Mouse (Mus musculus) layer of hippocampus, postnatal 14 days (tissue): ENCODE measurements around the gene Gm39653. TPM values are rescaled to one million over a fixed set of nuclear protein-coding genes. Genes with fewer than 3 reads are reported as not detected.
"Not testable (repeated sequence)": the region's sequence is repeated elsewhere in the genome, so short reads cannot be mapped to it uniquely, and the experiment has no call there.

Source experiments
- DNase-seq, 2 experiments: peaks; one replicate each; pipeline ENCODE4 v3.0.0; 2021 to 2022; ENCODE audit warnings: low spot score in 2 of 2, mixed read lengths in 1 of 2
- long read RNA-seq, 2 experiments: library from polyadenylated mRNA; stranded (forward); transcript quantifications; one replicate each; pipeline ENCODE4 v2.0.0; 2021
- total RNA-seq, 2 experiments: library from RNA; stranded (reverse); gene quantifications; 2 replicates each; pipeline ENCODE4 v1.2.3; 2021

Gm39653 gene
- total RNA-seq = not detected
- long read RNA-seq, experiment 1 = 0 reads
- long read RNA-seq, experiment 2 = 0 reads

DNA sequence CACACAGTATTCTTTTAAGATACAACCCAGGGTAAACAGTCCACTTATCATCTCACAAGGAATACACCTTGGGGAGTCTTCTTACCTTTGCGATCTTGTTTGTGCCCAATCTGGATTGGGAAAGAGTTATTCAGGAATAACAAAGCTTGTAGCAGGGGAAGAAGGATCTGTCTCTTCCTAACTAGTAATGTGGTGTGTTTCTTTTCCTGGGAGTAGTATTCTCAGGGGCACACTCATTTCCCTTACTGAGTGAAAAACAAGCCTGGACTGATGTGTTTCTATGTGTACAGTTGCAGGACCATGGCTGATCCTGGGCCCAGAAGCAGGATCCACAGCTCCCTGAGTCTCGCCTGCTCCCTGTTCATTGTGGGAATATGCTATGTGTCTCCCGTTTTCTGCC is at the start of gene Gm39653:
Gene Gm39653 (plus strand): TSS at position 301 of the 400 bp plus-strand sequence.
- no peak for DNase-seq

DNA sequence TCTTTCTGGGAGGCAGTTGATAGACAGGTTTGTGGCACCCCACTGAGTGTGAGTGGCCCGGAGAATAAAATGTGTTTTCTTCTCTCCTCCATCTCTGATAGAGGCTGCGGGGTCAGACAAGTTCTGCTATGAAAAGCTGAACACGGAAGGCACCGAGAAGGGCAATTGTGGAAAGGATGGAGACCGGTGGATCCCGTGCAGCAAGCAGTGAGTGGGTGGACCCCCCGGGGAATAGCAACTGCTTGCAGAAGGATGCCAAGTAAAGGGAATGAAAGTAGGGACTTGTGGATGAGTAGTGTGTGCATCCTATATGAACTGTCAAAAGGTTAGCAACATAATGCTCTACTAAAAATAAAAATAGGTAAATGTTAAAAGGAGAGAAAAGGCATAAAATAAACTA is 49.3 kb upstream of the Gm39653 start:
- DNase-seq = no peak

DNA sequence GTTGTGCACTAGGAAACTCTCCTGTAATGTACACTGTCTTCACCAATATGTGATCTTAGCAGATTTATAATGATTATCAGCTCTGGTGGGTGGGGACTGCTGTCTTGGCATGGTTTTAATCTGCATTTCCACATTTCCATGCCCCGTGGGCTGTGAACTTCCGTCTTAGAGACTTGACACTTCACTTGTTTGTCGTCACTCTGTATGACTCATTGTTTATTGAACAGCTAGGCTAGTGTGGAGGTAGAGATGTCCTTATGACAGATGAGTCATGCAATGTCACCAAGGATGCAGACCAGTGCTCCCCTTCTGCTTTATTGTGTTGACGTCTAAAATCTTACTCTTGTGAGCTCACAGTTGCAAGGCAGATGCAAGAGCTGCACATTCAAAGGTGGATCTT is 48.7 kb upstream of the Gm39653 start:
- DNase-seq = no peak

DNA sequence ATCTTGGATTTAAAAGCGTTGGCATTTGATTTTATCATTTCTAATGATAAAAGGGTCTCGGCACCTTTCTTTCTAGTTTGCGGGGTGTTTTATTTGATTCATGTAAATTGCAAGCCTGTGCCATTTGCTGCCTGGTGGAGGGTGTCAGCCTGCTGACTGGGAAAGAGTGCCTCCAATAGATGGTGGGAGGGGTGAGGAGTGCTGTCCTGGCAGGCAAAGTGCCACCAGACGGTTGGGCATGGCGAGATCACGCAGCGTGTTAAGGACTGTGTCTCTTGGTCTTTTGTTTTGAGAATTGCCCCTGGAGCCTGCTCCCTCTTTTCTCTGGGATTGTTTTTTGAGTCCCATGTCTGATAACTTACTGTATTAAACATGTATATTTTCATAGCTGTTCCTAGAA is 43.5 kb upstream of the Gm39653 start:
- DNase-seq = peak in 1 of 2 experiments; percentile 30

DNA sequence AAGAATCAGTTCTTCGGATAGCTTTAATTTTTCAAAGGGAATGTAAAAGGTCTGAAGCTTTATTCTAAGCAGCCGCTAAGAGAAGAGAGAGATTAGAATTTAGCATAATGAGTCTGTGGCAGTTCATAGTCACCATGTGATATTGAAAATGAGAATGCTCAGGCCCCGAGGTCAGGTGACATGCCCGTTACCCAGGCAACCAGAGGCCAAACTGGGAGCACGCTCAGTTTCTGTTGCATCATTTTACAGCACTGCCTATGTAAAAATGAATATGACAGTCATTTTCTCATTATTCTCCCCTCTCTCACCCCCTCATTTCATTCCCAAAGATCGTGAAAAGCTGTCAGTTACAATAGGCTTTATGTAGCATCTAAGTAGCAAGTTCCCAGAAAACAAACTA is 42.3 kb upstream of the Gm39653 start:
- no peak for DNase-seq

DNA sequence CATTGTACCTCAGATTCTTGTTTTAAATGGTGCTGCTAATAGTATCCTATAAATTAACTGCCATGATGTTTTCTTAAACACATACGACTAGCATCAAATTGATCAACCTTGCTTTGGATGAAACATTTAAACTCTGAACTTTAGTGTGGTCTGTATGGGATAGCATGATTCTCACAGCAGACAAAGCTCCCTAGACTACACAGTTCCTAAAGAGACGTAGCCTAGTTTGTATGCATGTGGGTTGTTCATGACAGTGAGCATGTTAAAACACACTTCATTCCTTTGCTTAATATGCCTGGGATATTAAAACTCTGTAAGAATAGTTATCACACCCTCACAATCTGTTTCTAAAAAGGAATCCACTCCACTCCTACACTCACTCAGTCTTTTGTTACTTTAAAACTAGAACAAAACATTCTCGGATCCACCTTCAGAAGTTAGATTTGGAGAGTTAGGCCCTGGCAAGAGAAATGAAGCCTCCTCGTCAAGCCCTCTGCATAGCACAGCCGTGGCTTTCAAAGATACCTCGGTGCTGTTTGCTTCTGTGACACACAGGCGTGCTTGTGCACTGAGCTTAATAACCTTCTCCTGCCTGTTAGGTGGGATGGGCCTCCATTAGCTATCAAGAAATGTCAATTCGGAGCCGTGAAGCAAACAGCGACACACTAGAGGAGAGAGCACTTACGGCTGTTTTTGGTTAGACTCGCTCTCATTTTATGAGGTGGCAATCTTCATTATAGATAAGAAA is 41.7 kb upstream of the Gm39653 start:
- no peak for DNase-seq

DNA sequence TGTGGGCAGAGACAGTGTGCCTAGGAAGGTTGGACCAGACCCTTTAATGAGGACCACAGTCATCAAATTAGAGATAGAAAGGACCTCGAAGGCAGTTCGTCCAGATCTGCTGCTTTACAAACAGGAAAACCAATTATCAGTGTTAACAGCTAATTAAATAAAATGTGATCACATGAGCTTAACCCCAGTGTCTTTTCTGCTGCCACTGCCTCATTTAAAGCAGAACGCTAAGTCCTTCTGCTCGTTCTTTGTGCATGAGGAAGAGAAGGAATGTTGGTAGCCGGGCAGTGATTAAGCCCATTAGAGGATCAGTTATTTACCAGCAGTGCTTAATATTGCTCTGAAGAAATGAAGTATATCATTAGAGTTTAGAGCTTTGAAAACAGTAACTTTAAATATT is 39.0 kb upstream of the Gm39653 start:
- no peak for DNase-seq

DNA sequence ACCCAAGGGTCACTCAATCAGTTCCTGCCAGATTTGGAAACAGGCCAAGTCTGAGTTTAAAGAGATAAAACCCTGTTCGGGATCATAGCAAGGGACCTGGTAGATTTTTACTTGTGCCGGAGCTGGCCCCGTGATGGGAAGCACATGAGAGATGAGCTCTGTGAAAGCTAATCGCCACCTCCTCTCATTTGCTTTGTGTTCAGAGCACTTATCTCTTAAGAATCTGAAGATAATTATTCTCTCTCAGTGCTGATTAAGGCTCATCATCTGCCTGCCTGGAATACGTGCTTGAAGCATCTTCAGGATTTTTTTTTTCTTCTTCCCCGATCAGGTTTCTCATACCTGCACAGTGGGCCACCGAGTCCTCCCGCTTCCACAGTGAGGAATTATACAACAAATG is 36.6 kb upstream of the Gm39653 start:
- no peak for DNase-seq

DNA sequence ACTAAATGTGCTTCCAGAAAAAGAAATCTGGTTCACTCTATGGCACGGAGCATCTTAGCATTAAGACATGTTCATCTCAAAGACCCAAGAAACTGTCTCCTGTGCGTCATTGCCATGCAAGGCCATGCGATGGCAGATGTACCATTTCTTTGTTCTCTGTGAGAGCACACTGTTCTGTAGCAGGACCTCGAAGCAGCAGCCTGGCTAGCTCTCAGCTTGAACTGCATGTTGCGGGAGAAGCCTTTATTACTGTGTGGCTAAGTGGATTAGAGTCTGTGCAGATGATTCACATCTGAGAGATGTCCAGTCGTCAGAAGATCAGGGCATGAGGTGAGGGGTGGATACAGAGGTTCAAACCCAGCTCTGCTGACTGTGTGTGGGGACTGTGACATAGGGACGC is 28.9 kb upstream of the Gm39653 start:
- DNase-seq = no peak

DNA sequence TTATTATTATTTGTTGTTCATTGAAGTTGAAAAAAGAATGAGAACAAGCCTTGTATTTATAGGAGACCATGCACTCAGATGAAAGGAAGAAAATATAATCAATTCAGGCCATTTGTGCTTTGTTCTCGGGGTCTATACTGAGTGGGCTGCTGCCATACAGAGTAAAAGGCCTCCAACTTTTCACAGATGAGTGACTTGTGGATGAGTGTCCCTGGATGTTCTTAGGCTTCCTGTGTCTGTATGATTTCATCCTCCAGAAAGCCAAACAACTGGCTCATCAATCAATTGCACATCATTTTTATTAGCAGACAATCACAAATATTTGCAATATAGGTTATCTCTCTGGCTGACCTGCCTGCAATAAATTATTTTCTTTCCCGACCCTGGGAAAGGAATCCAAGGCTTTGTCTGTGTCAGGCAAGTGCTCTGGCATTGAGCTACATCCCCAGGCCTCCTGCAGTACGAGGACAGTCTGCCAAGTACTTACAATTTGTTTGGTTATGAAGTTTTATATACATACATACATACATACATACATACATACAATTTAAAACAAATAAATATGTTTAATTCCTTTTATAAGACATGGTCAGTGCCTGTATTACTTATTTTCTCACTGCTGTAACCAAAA is 11.8 kb upstream of the Gm39653 start:
- no peak for DNase-seq

DNA sequence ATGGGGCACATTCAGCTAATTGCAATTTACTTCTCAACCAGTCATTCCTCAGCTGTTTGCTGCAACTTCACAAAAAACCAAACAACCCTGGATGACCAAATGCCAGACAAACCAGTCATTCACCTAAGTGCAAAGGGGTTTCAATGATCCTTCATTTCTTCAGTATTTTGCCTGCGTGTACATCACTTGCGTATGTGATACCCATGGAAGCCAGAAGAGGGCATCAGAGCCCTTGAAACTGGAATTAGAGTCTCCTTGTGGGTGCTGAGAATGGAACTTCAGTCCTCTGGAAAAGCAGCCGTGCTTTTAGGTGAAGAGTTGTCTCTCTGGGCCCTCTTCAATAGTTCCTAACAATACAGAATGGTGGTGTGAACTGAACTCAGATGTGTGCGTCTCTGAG is 6.2 kb upstream of the Gm39653 start:
- DNase-seq = no peak

DNA sequence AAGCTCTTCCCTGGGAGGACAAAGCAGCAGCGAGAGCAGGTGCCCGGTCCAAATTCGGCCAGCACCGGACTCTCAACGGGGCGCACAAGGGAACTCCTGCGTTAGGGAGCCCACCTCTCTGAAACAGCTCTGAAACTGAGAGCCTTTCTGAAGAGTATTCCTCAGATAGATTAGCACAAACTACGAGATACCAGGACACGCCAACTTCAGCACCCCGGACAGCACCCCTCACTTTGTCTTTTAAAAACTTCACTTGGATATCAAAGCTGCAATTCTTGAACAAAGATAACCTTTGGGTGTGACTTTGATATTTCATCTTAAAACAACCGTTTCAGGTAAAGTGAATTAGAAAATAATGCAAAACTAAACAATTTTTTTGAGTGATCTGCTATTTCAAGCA is 1.2 kb upstream of the Gm39653 start:
- no peak for DNase-seq

DNA sequence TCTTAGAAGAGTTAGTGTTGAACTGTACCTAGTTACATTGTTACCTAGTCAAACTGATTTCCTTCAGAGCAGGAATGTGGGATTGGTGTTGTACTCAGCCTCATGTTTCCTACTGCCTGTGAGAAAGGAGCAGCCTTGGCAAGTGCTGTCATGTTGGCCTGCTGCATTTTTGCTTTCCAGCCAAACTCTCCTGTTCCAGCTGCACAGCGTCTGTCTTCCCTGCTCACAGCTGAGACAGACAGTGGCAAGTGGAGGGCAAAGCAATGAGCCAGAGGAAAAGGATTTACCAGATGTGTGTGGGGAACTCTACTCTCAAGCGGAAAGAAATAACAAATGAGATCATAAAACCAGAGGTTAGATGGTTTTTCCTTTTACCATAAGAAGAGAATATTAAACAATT is 12.4 kb downstream of the Gm39653 start:
- no peak for DNase-seq

DNA sequence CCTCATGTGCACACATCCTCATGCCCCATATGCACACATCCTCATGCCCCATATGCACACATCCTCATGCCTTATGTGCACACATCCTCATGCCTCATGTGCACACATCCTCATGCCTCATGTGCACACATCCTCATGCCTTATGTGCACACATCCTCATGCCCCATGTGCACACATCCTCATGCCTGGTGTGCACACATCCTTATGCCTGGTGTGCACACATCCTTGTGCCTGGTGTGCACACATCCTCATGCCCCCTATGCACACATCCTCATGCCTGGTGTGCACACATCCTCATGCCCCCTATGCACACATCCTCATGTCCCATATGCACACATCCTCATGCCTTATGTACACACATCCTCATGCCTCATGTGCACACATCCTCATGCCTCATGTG is 14.6 kb downstream of the Gm39653 start:
- DNase-seq = not testable (repeated sequence)

DNA sequence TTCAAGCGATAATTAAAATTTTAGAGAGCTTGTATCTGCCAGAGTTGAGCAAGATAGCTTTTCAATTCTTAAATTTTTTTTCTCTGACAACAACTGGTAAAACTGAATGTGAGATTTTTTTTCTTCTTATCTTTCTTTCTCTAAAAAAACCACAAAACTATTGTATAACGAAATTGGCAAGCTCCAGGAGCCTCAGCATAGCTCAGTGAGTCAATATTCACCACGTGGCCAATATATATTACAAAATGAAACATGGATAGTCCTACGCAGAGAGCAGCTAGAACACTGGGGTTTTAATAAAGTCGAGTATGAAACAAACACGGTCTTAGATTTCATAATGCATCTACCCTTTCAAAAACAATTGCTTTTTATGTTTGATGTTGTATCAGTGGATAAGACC is 24.2 kb downstream of the Gm39653 start:
- no peak for DNase-seq

DNA sequence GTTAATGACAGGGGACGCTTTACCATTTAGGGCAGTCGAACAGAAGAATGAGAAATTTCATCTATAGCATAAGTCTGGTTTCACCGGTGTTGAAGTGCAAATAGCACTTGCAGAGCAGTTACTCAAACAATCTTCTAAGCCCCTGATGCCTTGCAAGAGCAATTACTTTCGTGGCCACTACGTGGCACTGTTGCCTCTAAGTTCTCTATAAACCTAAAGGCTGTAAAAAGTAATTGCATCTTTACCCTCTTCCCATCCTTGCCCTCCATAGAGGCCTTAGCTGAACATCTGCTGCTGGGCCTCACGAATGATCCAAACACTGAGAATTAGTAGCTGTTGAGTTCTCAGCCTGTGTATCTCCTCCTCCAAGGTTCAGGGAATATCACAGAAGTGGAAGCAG is 42.2 kb downstream of the Gm39653 start:
- DNase-seq = peak; percentile 56 to 59

DNA sequence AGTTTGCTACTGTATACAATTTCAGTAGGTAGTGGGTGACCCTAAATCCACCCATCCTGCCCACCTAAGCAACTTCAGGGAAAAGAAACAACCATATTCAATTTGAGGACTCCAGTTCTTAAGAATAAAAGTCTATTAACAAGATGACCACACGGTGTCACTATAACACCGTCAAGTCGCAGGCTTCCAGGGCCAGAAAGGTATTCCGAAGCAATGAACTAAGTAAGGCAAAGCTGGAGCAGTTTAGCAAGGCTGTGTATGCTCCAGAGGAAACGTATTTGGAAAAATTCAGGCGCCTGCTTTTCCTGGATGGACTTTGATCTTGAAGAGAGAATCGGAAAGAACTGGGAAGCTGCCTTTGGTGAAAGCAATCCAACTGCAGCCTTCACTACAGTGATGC is 43.8 kb downstream of the Gm39653 start:
- peak; percentile 21 to 64 for DNase-seq

DNA sequence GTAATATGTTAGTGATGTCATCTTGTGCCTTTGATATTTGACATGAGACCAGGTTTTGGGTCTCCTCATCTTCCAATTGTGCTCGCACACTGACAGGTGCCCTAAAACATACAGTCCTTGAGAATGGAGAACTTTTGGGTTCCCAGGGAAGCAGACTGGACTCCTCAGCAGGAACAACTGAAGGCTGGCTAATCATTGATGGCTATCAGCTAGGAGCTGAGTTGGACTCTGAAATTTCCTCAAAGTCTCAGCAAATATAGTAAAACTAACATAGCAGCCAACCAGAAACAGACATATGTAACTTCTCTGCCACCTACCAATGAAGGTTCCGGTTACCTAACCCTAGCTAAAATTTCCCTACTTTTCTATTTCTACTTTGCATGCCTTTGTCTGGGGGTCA is 50.3 kb downstream of the Gm39653 start:
- DNase-seq = no peak

DNA sequence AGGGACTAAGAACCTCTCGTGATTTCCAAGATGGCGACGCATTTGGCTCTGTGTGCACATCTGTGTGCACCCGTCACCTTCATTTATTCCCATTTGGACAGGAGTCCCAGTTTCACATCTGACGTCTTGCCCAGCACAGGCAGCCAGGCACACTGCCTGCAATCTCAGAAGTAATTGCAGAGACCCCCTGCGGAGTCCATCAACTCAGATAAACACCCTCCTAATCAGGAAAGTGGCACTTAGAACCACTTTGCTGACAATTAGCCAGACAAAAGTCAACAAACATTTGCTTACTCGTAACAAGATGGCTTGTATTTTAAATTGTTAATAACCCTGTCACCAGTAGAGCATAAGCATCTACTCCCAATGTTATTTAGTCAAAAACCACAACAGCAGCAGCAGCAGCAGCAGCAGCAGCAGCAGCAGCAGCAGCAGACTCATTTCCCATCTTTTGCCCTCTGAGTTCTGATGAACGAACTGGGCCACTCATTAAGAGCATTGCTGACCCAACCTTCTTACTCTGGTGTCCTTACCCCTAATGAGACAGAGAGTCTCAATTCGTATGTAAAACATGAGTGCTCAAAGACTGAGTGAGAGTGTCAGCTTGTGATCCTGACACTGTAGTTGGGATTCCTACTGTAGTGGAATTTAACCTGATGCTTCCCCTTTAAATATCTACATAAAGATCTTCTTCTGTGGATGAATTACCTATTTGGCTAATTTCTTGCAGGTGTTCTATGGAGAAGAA is 51.6 kb downstream of the Gm39653 start:
- no peak for DNase-seq

DNA sequence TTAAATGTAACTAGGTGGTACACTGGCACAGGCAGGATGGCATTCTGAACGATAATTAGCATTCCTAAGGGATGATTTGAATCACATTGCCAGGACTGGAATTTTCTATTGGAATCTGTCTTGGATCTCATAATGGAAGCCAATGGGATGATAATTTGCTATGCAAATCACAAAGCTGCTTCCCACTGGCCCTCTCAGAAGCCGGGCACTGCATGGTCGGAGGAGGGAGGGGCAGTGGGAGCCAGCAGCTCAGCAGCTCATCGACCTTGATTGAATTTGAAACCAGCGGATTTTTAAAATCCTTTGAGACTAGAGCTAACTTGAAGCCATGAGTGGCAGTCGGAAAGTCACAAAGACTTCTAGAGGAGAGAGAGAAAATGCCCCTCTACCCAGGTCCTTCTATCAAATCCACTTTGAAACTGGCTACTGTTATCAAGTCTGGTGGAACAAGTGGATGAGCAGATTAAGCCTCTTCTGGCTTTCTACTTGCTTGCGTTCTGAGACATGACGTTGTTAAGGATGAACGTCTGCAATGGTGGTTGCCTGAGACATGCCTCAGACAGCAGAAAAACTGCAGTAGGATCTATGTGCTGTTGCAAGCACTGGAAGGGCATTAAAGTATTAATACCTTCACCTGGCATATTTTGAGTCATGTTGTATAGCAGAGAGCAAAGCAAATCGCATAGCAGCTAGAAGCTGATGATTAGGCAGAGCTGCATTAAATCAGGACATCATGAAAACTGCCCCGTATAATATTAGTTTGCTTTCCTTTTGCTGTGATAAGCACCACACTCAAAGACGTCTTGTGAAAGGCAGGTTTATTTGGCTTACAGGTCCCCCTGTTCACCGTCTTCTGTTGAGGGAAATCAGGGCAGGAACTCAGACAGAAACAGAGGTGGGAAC is 52.4 kb downstream of the Gm39653 start:
- peak; percentile 12 to 21 for DNase-seq

DNA sequence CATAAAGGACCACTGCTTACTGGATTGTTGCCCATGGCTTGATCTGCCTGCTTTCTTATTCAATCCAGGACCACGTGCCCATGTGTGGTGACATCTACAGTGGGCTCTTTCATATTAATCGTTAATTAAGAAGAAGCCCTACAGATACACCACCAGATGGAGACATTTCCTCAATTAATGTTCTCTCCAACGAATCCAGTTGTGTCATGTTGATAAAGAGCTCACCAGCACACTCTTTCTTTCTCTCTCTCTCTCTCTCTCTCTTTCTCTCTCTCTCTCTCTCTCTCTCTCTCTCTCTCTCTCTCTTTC is 53.0 kb downstream of the Gm39653 start:
- DNase-seq = peak in 1 of 2 experiments; percentile 75
